Mouse (Mus musculus) liver, postnatal 0 days (tissue): ENCODE results near the gene Chic2.

Experiments
- CTCF ChIP-seq: sonication (generic); IDR thresholded peaks from 2 replicates; pipeline ENCODE4 v1.5.1; 2016; ENCODE audit warnings: antibody characterized with exemption, low read depth
- EP300 ChIP-seq: IDR thresholded peaks from 2 replicates; pipeline ENCODE4 v1.6.1; 2016; ENCODE audit warnings: antibody characterized with exemption, low read depth, mild to moderate bottlenecking

DNA sequence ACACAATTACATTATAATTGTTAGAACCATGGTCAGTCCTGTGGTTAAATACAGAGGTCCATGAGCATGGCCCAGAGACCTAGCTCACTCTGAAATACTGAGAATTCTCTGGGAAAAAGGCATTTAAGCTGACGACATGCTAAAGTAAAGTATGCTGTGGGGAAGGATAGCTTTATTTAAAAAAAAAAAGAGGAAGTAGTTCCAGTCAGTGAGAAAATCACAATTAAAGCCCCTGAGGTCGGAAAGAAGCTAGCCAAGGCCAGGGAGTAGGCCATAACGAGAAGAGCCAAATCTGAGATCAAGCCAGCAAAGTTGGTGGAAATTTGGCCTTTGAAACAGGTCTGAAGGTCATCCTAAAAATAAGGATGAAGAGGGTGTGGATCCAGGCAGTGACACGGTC is 6.5 kb upstream of the Chic2 start:
- TF ChIP-seq CTCF, result no peak
- TF ChIP-seq EP300, result no peak
